Mouse (Mus musculus): Measurements from ENCODE around the gene Zfp609. TPM values are rescaled to one million over a fixed set of nuclear protein-coding genes. Genes with fewer than 3 reads are reported as not detected.

The Zfp609 gene
- total and polyA plus RNA-seq, 3 experiments: 8.7 to 25.5 (median 23.7) TPM

GRCm38 (mm10) chr9:65741066-65741852 lies 86.1 kb downstream of the Zfp609 start:
- Histone ChIP-seq H3K27ac (no peak overlapping the region), H3K9ac (ENCODE audit: low read depth, low read length) (no peak overlapping the region), H3K4me1 (ENCODE audit: control insufficient read depth, insufficient read depth, low read length) (peaks cover 6% of the 10 kb centered on the region), H3K4me3 (no peak overlapping the region), H3K27me3 (ENCODE audit: control insufficient read depth, insufficient read depth, low read length) (no peaks in the 10 kb centered on the region), H3K79me2 (replicated peaks; ENCODE audit: control insufficient read depth, insufficient read depth, low read length) (no peaks in the 10 kb centered on the region), H3K36me3 (ENCODE audit: control insufficient read depth, insufficient read depth, low read length) (peaks cover 5% of the 10 kb centered on the region; the same call in 1 of the 2 replicates)
- no peak for TF ChIP-seq CTCF (IDR thresholded peaks at IDR 0.05)
- TF ChIP-seq EP300 (IDR thresholded peaks at IDR 0.05; ENCODE audit: insufficient read depth, low read depth, low read length): no peak
- TF ChIP-seq POLR2A (IDR thresholded peaks at IDR 0.05; ENCODE audit: insufficient read depth, low read depth, low read length): no peak
- DNase-seq: no peak
- WGBS: 74% methylated on average over 14 of the region's 14 CpGs
- intact Hi-C loops (cut with DNase I): no loop called here

DNA sequence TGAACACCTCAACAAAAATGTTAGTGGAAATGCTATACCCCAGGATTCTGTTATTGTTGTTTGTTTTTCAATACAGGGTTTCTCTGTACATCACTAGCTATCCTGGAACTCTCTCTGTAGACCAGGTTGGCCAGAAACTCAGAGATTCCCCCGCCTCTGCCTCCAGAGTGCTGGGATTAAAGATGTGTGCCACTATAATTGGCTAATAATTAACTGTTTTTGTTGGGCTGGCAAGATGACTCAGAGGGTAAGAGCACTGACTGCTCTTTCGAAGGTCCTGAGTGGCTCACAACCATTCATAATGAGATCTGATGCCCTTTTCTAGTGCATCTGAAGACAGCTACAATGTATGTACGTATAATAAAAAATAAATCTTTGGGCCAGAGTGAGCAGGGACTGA lies 92.4 kb downstream of the Zfp609 start:
- 94% methylated on average over 3 of the region's 3 CpGs for WGBS
- TF ChIP-seq POLR2A (IDR thresholded peaks at IDR 0.05; ENCODE audit: insufficient read depth, low read depth, low read length) (no peak), CTCF (IDR thresholded peaks at IDR 0.05) (no peak), EP300 (IDR thresholded peaks at IDR 0.05; ENCODE audit: insufficient read depth, low read depth, low read length) (no peak)
- Histone ChIP-seq H3K36me3 (ENCODE audit: control insufficient read depth, insufficient read depth, low read length) (no peaks in the 10 kb centered on the region; the same call in none of the 2 replicates), H3K79me2 (replicated peaks; ENCODE audit: control insufficient read depth, insufficient read depth, low read length) (peaks cover 6% of the 10 kb centered on the region; the same call in 1 of the 2 replicates), H3K4me1 (ENCODE audit: control insufficient read depth, insufficient read depth, low read length) (peaks cover 2% of the 10 kb centered on the region), H3K27me3 (ENCODE audit: control insufficient read depth, insufficient read depth, low read length) (no peaks in the 10 kb centered on the region), H3K4me3 (no peak overlapping the region), H3K27ac (no peak overlapping the region; the same call in 1 of the 2 replicates), H3K9ac (ENCODE audit: low read depth, low read length) (no peak overlapping the region)
- intact Hi-C loops (cut with DNase I): no loop called here
- DNase-seq: no peak

DNA sequence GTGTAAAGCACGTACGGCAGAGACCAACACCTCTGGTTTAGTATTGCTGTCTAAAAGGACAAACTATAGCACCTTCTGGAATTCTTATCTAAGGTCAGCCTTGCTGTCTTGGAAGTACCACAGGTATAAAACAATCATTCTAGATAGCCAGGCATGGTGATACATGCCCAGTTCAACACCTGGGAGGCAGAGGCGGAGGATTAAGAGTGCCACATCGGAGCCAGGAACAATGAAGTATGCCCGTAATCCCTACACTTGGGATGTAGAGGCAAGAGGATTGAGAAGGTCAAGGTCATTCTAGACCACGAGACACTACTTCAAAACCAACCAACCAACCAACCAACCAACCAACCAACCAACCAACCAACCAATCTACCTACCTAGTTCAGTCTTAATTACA lies 98.8 kb downstream of the Zfp609 start:
- peaks cover 10% of the 10 kb centered on the region for H3K4me1 ChIP-seq (ENCODE audit: control insufficient read depth, insufficient read depth, low read length)
- no peak overlapping the region for H3K9ac ChIP-seq (ENCODE audit: low read depth, low read length)
- no peak overlapping the region for H3K4me3 ChIP-seq
- peaks cover 10% of the 10 kb centered on the region for H3K36me3 ChIP-seq (ENCODE audit: control insufficient read depth, insufficient read depth, low read length)
- DNase-seq: no peak
- H3K79me2 ChIP-seq (replicated peaks; ENCODE audit: control insufficient read depth, insufficient read depth, low read length): peaks cover 5% of the 10 kb centered on the region; the same call in 1 of the 2 replicates
- H3K27ac ChIP-seq: no peak overlapping the region
- intact Hi-C loops (cut with DNase I): no loop called here
- 98% methylated on average over 6 of the region's 6 CpGs for WGBS
- H3K27me3 ChIP-seq (ENCODE audit: control insufficient read depth, insufficient read depth, low read length): no peaks in the 10 kb centered on the region
- TF ChIP-seq CTCF (IDR thresholded peaks at IDR 0.05) (no peak), POLR2A (IDR thresholded peaks at IDR 0.05; ENCODE audit: insufficient read depth, low read depth, low read length) (no peak)

DNA sequence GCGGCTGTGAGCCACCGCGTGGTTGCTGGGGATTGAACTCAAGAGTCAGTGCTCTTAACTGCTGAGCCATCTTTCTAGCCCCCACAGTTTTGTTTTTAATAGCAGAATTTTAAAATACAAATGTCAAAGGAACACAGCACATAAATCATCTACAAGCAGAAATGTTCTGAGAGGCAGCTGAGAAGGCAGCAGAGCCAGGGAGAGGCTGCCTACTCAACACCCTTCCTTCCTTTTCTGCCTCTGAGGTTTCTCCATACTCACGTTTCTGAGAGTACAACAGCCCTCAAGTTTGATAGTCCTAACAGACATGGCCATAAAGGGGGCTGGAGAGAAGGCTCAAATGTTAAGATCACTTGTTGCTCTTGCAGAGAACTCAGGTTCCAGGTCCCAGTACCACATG lies 99.9 kb downstream of the Zfp609 start:
- Histone ChIP-seq H3K9ac (ENCODE audit: low read depth, low read length) (no peak overlapping the region), H3K4me3 (no peak overlapping the region), H3K4me1 (ENCODE audit: control insufficient read depth, insufficient read depth, low read length) (peaks cover 9% of the 10 kb centered on the region), H3K27ac (no peak overlapping the region), H3K27me3 (ENCODE audit: control insufficient read depth, insufficient read depth, low read length) (no peaks in the 10 kb centered on the region), H3K36me3 (ENCODE audit: control insufficient read depth, insufficient read depth, low read length) (peaks cover 10% of the 10 kb centered on the region), H3K79me2 (replicated peaks; ENCODE audit: control insufficient read depth, insufficient read depth, low read length) (peaks cover 2% of the 10 kb centered on the region; the same call in 1 of the 2 replicates)
- WGBS: 76% methylated on average over 4 of the region's 4 CpGs
- no peak for DNase-seq
- no peak for TF ChIP-seq POLR2A (IDR thresholded peaks at IDR 0.05; ENCODE audit: insufficient read depth, low read depth, low read length)
- no peak for TF ChIP-seq EP300 (IDR thresholded peaks at IDR 0.05; ENCODE audit: insufficient read depth, low read depth, low read length)
- no peak for TF ChIP-seq CTCF (IDR thresholded peaks at IDR 0.05)
- intact Hi-C loops (cut with DNase I): no loop called here

DNA sequence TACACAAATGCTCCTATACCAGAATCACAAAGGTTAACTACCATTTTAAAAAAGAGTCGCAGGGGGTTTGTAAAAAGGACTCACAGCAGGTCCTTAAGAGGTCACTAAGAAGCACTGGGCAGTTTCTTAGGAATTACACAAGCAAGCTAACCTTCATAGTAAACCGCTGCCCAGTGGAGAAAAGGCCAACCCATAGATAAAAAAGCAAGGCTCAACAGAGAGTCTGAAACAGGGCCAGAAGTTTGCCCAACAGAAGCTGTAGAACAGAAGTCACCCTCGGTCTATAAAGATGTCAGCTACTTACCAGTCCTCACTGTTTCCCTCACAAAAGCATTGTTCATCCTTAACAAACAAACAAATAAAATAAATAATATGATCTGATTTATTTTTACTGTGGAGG lies 100.9 kb downstream of the Zfp609 start:
- intact Hi-C loops (cut with DNase I): no loop called here
- H3K4me1 ChIP-seq (ENCODE audit: control insufficient read depth, insufficient read depth, low read length): peaks cover 15% of the 10 kb centered on the region
- TF ChIP-seq CTCF (IDR thresholded peaks at IDR 0.05) (no peak), POLR2A (IDR thresholded peaks at IDR 0.05; ENCODE audit: insufficient read depth, low read depth, low read length) (no peak), EP300 (IDR thresholded peaks at IDR 0.05; ENCODE audit: insufficient read depth, low read depth, low read length) (no peak)
- peak in 1 of 2 experiments; percentile 41 for DNase-seq
- WGBS: 66% methylated on average over 3 of the region's 3 CpGs
- H3K4me3 ChIP-seq: no peak overlapping the region
- H3K27me3 ChIP-seq (ENCODE audit: control insufficient read depth, insufficient read depth, low read length): no peaks in the 10 kb centered on the region
- peaks cover 15% of the 10 kb centered on the region for H3K36me3 ChIP-seq (ENCODE audit: control insufficient read depth, insufficient read depth, low read length)
- peak overlapping the region; percentile 77 for H3K27ac ChIP-seq
- 0 out of 2 replicates have a peak, but pooled peaks cover 3% of the 10 kb centered on the region for H3K79me2 ChIP-seq (replicated peaks; ENCODE audit: control insufficient read depth, insufficient read depth, low read length)
- no peak overlapping the region for H3K9ac ChIP-seq (ENCODE audit: low read depth, low read length)

- 0 out of 2 replicates have a peak overlapping the region, but pooled peaks have one; percentile 5 for H3K9ac ChIP-seq (ENCODE audit: low read depth, low read length)
- H3K27me3 ChIP-seq (ENCODE audit: control insufficient read depth, insufficient read depth, low read length): no peaks in the 10 kb centered on the region
- no peak overlapping the region for H3K4me3 ChIP-seq
- H3K27ac ChIP-seq: peak overlapping the region; percentile 77
- H3K79me2 ChIP-seq (replicated peaks; ENCODE audit: control insufficient read depth, insufficient read depth, low read length): 0 out of 2 replicates have a peak, but pooled peaks cover 3% of the 10 kb centered on the region
- intact Hi-C loops (cut with DNase I): no loop called here
- TF ChIP-seq CTCF (IDR thresholded peaks at IDR 0.05) (no peak), EP300 (IDR thresholded peaks at IDR 0.05; ENCODE audit: insufficient read depth, low read depth, low read length) (no peak), POLR2A (IDR thresholded peaks at IDR 0.05; ENCODE audit: insufficient read depth, low read depth, low read length) (no peak)
- H3K36me3 ChIP-seq (ENCODE audit: control insufficient read depth, insufficient read depth, low read length): peaks cover 15% of the 10 kb centered on the region
- 34% methylated on average over 4 of the region's 4 CpGs for WGBS
- no peak for DNase-seq
- peaks cover 20% of the 10 kb centered on the region for H3K4me1 ChIP-seq (ENCODE audit: control insufficient read depth, insufficient read depth, low read length)
These were observed 102.1 kb downstream of the Zfp609 start for GRCm38 (mm10) chr9:65725291-65725622.

Data from heart, adult 2 months (tissue).